Mouse (Mus musculus) naive thymus-derived CD4-positive, alpha-beta T cell, adult 2 months (primary cell): Measurements from ENCODE around the gene Rem1.

ENCODE experiments used
- DNase-seq: peaks from one replicate; pipeline ENCODE4 v3.0.0-alpha.2; 2011; ENCODE audit warnings: low read depth

The Rem1 gene

GRCm38 (mm10) chr2:152678302-152678701, 51.6 kb downstream of the Rem1 start:
- peak; percentile 57 for DNase-seq

GRCm38 (mm10) chr2:152678925-152679324, 52.2 kb downstream of the Rem1 start:
- DNase-seq, result no peak

- no peak for DNase-seq
Measured at GRCm38 (mm10) chr2:152679701-152680355, 53.1 kb downstream of the Rem1 start.

GRCm38 (mm10) chr2:152683086-152683485, 56.3 kb downstream of the Rem1 start:
- no peak for DNase-seq
